Mouse (Mus musculus) olfactory bulb, adult 2 months (tissue): Measurements from ENCODE around the gene Def8.

Source experiments
- CTCF ChIP-seq: fragments of 200-500 bp; IDR thresholded peaks from 2 replicates; pipeline ENCODE4 v1.5.1; 2012; ENCODE audit warnings: low read depth, mild to moderate bottlenecking, low read length, moderate library complexity; ENCODE audit not compliant: insufficient read depth
- POLR2A ChIP-seq: fragments of 200-500 bp; IDR thresholded peaks from 2 replicates; pipeline ENCODE4 v1.6.1; 2012; ENCODE audit warnings: mild to moderate bottlenecking, low read depth, low read length, moderate library complexity; ENCODE audit not compliant: insufficient read depth

GRCm38 (mm10) chr8:123415967-123416943 is 7.1 kb upstream of the Def8 start:
- no peak for TF ChIP-seq POLR2A
- no peak for TF ChIP-seq CTCF
